Mouse (Mus musculus) pancreas, adult 10 weeks (tissue): ENCODE data around the gene AC140267.1. TPM values are rescaled to one million over a fixed set of nuclear protein-coding genes. Genes with fewer than 3 reads are reported as not detected.

ENCODE experiments used
- polyA plus RNA-seq: library from polyadenylated mRNA; stranded (reverse); fragments of 350-450 nt; fragmentation: Illumina TruSeq; extraction: RNeasy Lipid Tissue Mini Kit (QIAGEN cat#74804); gene quantifications from one replicate; pipeline ENCODE4 v1.2.3, GENCODE M21; 2015; ENCODE audit warnings: low read depth, low replicate concordance; ENCODE audit not compliant: insufficient read depth

Gene AC140267.1
- not detected for polyA plus RNA-seq

DNA sequence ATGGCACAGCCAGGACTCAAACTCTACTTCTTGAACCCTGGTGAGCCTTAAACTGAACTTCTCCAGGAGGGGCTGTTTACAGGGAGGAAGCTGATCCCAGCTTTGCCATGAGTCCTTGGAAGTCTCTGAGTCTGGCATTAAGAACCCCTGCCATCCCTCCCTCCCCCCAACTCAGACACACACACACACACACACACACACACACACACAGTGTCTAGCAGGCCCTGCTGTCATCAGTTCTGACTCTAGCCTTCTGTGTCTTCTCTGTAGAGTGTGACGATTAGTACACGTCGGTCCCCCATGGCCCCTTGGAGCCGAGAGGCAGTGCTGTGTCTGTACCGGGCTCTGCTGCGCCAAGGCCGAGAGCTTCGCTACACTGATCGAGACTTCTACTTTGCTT, at the start of gene AC140267.1:
Gene AC140267.1, plus strand, starts transcription at position 301 of the 400 bp plus-strand sequence.

GRCm38 (mm10) chr15:80233733-80234509, 1.7 kb upstream of the AC140267.1 start, which contains the start of gene Mief1:
Gene Mief1, plus strand, starts transcription at chr15:80234018.

GRCm38 (mm10) chr15:80254847-80255645, 19.4 kb downstream of the AC140267.1 start, which contains the start of gene Atf4:
Gene Atf4, plus strand, starts transcription at chr15:80255184.

DNA sequence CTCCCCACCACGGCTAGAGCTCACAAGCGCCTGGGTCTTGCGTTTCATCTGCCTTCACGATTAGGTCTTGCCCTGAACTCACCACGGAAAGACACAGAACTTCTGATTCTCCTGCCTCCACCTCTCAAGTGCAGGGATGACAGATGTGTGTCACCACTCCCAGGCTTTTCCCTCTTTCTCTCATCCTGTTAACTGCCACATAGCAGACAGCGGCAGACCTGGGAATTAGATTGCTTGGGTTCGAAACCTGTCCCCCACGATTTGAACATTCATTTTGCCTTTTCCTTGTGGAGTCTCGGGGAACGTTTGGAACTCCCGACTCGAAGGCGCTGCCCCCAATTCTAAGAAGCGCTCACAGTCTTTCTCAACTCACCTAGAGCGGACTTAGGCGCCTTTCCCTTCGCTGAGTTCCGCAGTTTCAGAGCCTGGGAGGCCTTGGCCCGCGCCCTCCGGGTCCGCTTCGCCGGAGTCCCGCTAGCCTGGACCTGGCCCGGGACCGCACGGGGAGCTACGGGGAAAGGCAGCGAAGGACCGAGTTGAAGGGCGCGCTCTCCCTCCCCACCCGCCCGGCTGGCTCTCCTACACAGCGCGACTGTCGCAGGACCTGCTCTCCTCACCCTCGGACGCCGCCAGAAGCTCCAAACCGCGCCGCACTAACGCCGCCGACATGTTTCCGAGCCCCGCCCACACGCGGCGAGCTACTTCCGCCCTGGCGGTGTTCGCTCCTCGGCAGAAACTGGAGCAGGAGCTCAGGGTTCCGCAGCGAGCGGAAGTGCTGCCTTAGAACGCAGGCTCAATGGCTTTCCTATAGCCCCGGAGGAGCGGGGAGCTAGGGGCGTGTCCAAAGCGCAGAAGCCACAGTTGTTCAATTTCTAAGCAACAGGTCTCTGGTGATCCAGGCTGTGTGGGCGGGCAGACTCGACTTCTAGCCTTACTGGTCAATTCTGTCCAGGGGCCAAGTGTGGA, 28.3 kb downstream of the AC140267.1 start, which contains the start of gene Rps19bp1:
Gene Rps19bp1, minus strand, starts transcription at position 706 of the 966 bp plus-strand sequence.

Other genes starting within 250 kb of the AC140267.1 start
- 17.0 TPM for gene Pdgfb, start 220.9 kb upstream of the AC140267.1 start, polyA plus RNA-seq
- gene Syngr1, start 144.5 kb upstream of the AC140267.1 start, polyA plus RNA-seq, result 4.1 TPM
- gene Rpl3, start 144.0 kb upstream of the AC140267.1 start, polyA plus RNA-seq, result 312 TPM
- 5.2 TPM for gene Tab1, start 102.7 kb upstream of the AC140267.1 start, polyA plus RNA-seq
- gene Mgat3, start 62.1 kb upstream of the AC140267.1 start, polyA plus RNA-seq, result 2.8 TPM
- gene Mief1, start 1.8 kb upstream of the AC140267.1 start, polyA plus RNA-seq, result 4.0 TPM
- 91.7 TPM for gene Atf4, start 19.3 kb downstream of the AC140267.1 start, polyA plus RNA-seq
- 9.9 TPM for gene Rps19bp1, start 28.5 kb downstream of the AC140267.1 start, polyA plus RNA-seq
- 0.18 TPM for gene Cacna1i, start 51.4 kb downstream of the AC140267.1 start, polyA plus RNA-seq